Mouse (Mus musculus): ENCODE data around the gene Trabd.

GRCm38 (mm10) chr15:89106073-89106472 lies 31.1 kb downstream of the Trabd start:
- TF ChIP-seq CTCF (IDR thresholded peaks at IDR 0.05; ENCODE audit: low read depth), result no peak
- no peak for TF ChIP-seq EP300 (optimal IDR thresholded peaks at IDR 0.05)
